Mouse (Mus musculus): ENCODE data around the gene Dst.
"Not testable (repeated sequence)": the region's sequence is repeated elsewhere in the genome, so short reads cannot be mapped to it uniquely, and the experiment has no call there.

Gene Dst

GRCm38 (mm10) chr1:34066401-34066800 lies 158.4 kb downstream of the Dst start:
- not testable (repeated sequence) for DNase-seq

DNA sequence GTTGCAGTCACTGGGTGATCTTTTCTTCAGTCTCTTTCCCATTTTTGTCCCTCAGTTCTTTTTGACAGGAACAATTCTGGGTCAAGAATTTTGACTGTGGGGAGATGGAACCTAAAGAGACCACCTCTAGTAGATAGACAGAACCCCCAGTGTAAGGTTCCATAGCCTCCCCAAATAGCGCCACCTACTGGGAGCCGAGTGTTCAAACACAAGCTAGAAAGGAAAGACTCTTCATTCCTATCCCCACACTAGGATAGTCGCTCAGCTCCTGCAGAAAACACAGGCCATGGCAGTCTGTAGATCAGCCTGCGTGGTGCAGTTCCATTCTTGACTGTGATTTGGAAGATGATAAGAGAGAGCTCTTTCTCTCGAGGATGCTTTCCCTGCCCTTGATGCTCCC lies 160.3 kb downstream of the Dst start:
- peak; percentile 24 for DNase-seq

- no peak for DNase-seq
Measured at GRCm38 (mm10) chr1:34069514-34070290, 161.7 kb downstream of the Dst start.

- no peak for DNase-seq
Measured at GRCm38 (mm10) chr1:34070474-34070873, 162.4 kb downstream of the Dst start.

DNA sequence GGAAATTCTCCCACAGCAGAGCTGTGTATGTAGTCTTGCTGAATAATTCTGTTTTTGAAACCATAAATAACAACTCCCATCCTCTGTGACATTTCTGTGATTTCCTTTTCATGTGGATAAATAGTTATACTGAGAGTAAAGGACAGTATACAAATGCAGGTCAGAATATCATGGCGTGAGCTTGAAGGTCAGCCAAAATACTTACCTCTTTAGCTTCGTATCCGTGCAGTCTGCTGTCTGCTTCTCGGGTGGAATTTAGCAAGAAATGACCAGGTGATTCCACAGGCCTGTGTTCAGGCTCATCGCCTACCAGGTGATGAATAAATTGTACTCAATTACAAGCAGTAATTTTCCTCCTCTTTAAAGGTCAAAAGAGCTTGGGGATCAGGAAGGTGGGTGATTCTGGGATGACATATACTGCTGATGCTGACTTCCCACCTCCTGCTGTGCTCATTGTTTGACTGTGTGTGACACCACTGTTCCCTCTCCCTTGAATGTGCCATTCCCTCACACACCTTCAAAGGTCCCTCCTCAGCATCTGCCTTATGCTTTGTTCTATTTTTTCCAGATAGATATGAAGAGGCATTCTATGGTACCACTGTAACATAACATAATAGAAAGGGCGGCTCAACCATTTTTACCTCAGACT lies 163.1 kb downstream of the Dst start:
- no peak for DNase-seq

- no peak for DNase-seq
Measured at GRCm38 (mm10) chr1:34072262-34072661, 164.2 kb downstream of the Dst start.

DNA sequence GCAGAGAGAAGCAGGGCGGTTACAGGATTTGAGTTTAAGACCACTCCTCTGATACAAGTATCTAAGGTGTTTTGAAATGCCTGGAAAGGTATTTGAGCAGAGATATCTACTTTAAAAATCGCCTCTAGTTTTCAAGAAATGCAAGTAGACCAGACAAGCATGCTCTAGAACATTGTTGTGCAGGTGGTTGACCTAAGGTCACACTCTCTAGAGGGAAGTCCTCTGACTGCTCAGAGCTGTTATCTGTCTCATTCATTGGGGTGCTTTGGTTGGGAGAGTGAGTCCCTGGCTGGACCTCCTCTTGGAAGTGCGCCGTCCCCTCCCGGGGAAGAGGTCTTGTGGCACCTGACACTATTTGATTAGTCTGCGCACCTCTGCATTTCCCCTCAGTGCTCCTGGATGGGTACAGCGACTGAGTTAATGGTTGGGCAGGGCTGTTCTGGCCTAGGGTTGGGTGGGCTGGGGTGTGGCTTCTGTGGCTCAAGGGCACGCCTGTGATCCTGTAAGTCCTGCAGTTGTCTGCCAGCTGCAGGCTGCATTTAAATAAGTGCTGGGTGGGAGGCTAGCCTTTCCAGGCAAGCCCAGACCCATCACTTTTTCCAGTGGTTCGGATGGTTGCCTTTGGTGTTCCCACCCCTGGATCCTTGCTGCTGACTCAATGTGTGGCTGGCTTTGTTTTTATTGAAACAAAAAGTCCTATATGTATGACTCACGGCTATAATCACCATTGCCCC lies 165.6 kb downstream of the Dst start:
- no peak for DNase-seq

- no peak for DNase-seq
Measured at GRCm38 (mm10) chr1:34074245-34075187, 166.5 kb downstream of the Dst start.

GRCm38 (mm10) chr1:34076701-34077421 lies 168.8 kb downstream of the Dst start:
- peak; percentile 42 for DNase-seq

GRCm38 (mm10) chr1:34077422-34077790 lies 169.4 kb downstream of the Dst start:
- no peak for DNase-seq

DNA sequence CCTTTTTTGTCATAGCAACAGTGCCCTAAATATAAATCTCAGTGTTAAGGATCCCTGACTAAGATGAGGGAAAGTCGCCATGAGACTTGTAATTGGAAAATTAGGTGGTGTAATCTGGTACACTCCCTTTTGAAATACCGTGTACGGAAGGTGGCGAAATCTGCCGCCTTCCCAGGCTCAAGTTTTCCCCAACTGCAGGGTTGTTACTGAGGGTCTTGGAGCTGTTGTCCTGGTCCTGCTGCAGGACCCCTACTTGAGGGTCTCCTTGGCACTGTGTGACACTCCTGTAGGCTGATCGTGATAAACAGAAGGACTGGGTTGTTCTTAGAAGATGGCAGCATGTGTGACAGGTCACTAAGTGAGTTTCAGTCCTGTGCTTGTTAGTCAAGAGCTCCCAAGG lies 169.9 kb downstream of the Dst start:
- no peak for DNase-seq

- no peak for DNase-seq
Measured at GRCm38 (mm10) chr1:34089011-34089410, 181.0 kb downstream of the Dst start.

DNA sequence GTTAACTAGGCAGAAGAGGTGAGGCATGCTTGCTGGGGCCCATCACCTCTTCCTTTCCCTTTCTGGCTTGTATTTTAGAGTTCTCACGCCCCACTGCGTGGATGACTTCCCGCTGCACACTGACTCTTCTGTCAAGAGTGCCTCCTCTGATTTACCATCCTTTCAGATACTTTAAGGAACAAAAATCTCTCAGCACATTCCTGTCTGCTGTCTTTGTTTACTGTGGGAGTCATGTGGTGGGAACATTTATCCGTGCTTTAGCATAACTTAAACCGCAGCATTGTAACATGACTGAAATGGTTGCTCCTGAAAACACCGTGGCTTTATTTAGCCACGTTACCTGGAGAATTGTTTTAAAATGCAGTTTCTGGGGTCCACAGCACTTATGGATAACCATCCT lies 182.7 kb downstream of the Dst start:
- no peak for DNase-seq

GRCm38 (mm10) chr1:34093652-34094051 lies 185.6 kb downstream of the Dst start:
- no peak for DNase-seq

- DNase-seq: no peak
Measured at GRCm38 (mm10) chr1:34094301-34094700, 186.3 kb downstream of the Dst start.

- no peak for DNase-seq
Measured at GRCm38 (mm10) chr1:34095173-34095572, 187.1 kb downstream of the Dst start.

DNA sequence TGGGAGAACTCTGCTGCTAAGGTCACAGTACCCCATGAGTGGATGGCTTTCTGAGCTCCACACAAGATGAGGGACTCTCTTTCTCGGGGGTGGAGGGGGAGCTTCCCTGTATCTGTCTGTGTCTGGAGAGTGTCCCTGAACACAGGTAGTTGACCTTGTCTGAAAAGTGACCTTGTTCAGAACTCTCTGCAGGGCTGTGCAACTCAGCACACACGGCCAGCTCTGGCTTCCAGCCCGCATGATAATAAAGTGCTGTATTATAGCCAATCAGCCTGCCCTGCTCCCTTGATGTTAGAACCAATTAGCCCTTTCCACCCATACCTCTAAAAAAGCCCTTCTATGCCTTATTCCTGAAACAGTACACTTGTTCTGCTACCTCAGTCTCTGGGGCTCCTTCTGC lies 188.9 kb downstream of the Dst start:
- no peak for DNase-seq

DNA sequence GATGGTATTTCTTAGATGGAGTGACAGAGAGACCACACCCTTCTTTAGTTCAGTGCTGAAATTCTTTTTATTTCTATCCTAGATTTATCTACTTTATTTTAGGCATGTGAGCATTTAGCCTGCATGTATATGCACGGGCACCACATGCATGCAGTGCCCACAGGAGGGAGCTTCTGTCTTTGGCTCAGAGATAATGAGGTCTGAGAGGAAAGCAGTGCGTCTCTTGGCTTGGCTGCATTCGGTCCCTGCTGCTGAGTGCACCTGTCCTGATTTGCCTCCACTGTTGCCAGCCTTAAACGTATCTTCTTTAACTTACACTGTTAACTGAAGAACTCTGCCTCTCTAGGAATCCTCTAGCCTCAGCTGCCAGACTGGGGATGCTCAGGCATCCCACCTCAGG lies 189.6 kb downstream of the Dst start:
- DNase-seq: no peak

- DNase-seq: no peak
Measured at GRCm38 (mm10) chr1:34099439-34099838, 191.4 kb downstream of the Dst start.

DNA sequence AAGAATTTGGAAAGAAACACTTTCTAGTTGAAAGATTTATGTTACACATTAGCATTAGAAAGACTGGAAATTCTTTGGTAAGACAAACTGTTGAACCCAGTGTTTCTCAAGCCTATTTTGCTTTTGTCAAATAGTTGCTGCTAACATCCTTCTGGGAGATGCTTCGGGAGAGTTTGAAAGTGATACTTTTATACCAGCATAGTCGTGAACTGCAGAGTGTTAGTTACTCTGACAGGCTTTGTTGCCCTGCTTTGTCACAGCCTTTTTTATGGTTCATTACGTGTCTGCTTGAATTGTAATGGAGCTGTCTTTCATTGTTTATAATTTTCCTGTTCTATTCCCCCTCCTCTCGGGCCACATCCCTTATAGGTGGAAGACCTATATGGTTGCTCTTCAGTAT lies 192.4 kb downstream of the Dst start:
- no peak for DNase-seq

DNA sequence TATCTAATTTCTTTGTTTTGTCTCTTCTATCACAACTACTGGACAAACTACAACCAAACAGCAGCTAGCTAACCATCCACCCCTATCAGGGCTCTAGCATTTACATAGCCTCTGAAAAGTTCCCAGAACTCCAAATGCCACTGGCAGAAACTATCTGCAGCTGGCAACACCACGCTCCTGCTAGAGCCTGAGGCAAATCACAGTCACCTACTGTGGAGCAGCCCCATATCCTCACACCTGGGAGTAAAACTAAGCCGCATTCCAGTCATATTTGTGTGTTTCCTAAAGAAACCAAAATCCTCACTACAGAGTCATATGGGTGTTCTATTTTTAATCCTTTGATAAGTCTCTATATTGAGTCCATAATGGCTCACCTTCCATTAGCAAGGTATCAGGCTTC lies 194.6 kb downstream of the Dst start:
- no peak for DNase-seq

DNA sequence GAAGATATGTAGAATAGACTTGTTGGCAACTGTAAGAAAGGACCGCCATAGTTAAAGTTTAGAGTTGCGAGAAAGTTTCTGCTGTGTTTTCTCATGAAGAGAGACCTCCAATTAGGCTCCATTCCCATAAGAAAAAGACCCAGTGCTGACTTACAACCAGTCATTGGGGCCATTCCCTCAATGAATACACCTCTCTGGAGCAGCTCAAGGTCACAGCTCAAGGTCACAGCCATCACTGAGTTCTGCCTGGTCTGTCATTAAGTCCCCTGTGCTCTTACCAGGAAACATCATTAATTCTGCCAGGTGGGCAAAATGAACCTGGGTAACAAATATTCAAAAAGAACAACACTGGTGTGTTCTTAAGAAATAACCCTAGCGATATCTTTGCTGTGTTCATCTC lies 195.2 kb downstream of the Dst start:
- DNase-seq: no peak

Data from lung, postnatal 10 days (tissue).